Mouse (Mus musculus) 3T3-L1 (cell line): ENCODE measurements around the gene Bbof1.

Experiments used
- DNase-seq: peaks from one replicate; pipeline ENCODE4 v3.0.0-alpha.2; 2015; ENCODE audit warnings: low read depth, low spot score

Bbof1 gene

DNA sequence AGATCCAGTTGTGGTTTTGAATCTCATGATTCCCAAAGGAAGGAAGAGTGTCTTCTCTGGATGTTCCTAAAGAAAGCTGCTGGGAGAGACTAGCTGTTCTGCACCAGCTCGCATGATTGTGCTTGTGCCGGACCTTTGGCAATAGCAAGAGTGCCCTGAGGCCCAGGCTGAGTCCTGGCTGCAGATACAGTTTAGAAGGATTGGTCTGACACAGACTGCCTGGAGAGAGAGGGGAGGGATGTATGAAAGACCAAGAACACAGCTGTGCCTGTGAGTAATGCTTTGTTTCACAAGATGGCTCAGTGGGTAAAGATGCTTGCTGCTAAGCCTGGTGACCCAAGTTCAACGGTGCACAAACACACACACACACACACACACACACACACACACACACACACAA lies 54.0 kb downstream of the Bbof1 start:
- DNase-seq, result peak; percentile 42

DNA sequence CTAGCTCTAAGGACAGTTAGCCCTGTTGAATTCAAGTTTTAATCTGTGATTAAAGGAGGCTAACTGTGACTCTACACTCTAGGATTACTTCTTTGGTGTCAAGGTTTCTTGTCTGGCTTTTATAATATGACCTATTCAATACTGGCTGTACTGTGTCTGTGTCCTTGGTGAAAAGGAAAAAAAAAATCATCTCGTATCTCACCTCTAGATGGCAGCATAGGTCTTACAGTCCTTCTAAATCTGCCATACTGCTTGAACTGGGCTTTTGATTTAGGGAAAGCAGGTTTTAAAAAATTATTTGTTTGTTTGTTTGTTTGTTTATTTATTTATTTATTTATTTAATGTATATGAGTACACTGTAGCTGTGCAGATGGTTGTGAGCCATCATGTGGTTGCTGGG lies 59.8 kb downstream of the Bbof1 start:
- peak; percentile 80 for DNase-seq

DNA sequence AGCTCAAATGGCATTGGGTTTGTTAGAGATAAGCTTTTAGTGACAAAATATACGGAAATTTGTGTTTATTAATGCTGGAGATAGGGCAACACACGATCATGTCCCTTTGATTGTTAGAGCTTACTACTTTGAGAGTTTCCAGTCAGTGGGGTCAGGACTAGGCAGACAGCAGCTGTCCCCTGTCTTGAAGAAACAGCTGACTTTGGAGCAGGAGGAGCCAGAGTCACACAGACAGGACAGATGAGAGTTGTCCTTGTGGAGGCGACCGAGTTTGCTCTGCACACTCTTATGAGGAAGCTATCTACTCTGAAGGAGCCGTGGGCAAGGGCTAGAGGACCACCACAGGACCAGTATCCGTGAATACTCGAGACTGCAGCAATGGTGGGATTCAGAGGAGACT lies 70.1 kb downstream of the Bbof1 start:
- no peak for DNase-seq

DNA sequence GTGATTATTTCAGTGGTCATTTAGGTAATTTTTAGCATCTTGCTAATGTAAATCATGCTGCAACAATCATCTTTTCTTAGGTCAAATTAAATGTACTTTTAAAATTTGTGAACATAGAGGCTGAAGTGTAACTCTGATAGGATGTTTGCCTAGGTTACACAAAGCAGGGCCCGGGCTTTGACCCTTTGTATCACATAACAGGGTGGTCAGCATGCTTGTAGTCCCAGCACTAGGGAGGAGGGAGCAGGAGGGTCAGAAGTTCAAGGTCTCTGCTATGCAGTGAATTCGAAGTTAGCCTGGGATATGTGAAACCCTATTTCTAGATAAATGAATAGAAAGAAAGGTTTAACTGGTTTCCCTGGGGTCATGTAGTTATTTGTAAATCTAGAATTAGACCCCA lies 72.4 kb downstream of the Bbof1 start:
- DNase-seq, result no peak

DNA sequence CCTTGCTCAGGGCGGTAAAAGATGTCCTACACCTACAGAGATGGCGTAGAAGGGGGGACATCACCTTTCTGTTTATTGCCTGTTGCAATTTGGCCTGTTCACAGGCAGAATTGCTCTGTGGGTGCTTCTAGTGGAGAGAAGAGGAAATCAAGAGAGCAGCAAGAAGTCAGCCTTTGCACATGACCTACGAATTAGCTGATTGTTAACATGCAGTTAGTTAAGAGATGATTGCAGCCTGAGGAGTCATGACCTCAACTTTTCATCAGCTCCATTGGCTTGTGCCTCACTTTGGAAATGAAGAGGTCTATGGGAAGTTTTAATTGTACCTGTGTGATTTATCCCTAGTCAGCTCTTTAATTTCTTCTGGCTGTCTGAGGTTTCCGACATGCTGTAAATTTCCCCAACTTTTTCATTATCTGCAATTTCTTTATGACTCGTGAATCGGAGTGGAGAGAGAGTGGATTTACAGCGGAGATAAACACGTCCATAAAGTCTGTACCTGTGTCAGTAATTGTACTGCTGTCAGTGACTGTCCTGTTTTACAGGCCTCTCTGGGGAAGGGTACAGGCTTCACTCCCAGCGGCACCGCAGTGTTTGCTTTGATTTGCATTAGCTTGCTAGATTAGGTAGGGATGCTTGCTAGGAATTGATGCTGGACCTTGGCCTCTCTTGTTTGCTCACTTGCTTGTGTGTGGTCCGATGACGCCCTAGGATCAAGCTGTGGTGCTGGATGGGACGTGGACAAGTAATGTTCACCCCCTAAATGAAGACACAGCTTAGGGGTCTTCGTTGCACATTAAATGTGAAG lies 74.1 kb downstream of the Bbof1 start:
- DNase-seq, result no peak

DNA sequence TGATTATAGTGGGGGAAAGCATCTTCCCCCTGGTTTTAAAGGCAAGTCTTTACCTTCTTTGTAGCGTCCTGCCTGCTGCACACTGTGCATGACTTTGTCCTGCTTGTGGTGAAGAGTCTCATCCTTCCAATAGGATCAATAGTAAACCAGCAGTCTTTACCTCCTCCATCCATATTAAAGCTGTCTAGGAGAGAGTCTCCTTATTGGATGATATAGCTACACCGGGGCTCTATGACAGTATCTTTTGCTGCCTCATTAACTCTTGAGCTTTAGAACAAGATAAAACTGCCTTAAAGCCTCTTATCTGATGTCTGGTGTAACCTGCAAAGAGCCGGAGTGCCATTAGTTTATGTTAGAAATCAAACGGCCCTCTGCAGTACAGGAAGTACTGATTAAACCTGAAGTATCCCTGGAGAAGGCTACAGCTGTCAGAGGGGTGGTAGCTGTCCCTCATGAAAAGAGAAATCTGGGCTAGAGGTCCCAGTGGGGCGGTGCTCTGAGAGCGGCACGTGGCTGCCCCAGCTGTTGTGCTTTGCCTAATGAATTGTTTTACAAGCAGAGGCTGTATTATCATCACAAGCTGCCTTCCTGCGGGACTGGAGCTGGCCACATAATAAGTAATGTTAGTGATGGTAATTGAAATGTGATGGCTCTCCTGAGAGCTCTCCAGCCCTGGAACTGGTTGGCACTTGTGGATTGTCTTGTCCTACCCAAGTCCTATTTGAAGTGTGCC lies 78.6 kb downstream of the Bbof1 start:
- no peak for DNase-seq
